Mouse (Mus musculus): ENCODE results near the gene Poldip2.

The Poldip2 gene

DNA sequence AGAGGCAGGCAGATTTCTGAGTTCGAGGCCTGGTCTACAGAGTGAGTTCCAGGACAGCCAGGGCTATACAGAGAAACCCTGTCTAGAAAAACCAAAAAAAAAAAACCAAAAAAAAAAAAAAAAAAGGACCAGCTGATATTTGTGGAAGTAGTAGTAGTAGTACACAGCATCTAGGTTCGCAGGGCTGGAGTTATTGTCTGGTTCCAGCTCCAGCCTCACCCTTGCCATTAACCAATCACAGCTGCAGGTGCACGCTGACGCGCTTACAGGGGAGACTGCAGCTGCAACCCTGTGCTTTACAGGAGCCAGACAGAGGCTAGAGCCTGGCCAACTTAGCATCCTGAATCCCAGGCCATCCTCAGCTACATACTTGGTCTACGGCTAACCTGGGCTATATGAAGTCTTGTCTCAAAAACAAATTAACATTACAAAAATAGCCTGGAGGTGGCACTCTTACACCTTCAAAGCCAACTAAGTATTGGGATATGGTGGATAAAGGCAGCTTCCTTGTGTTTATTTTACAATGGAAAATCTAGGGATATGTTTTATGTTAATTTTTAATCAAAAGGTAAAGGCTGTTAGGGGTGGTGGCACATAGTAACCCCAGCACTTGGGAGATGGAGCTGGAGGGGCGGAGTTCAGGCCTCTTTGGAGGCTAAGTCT is 32.6 kb downstream of the Poldip2 start:
- no peak for DNase-seq (ENCODE audit: low read depth, low spot score)

DNA sequence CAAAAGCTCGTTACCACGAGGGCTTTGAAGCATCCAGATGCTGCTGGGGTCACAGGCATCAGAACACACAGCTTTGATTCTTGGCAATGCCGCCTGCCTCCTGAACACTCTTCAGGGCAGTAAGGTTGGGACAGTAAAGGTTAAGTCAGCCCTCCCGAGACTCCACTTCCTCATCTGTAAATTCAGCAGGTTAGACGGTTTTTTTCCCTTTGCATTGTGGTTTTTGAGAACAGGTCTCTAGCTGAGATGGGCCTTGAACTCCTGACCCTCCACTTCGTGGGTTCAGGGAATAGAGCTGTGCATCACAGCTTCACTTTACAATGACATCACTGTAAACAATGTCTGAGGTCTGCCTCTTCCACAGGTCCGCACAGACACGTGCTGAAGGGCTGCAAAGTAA is 33.2 kb downstream of the Poldip2 start:
- no peak for DNase-seq (ENCODE audit: low read depth, low spot score)

DNA sequence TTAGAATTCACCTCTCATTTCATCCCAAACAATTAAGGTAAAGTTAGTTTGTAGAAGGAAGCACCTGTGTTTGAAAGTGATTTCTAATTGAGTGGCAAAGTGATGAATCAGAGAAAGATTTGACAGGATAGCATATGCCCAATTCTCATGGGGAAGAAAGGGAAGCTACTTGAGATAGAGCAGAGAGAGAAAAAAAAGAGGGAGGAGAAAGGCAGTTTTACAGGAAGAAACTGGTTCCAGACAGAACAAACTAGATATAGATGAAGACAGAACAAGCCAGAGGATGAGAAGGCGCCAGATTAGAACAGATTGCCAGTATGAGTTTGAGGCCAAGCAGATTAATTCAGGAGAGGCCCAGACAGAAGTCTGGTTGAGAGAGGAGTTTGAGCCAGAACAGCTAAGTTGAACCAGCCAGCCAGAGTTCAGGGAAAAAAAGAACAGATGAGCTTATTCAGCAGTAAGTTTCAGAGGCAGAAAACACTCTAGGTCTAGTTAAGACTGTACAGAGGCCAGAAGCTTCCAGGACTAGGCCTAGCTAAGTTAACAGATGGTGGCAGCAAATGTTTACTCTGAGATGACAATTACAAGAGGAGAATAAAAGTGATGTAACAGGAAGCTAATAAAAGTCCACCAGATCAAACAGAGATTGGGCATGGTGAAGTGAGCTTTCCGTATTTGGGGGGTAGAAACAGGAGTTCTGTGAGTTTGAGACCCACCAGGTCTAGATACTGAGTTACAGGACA is 35.9 kb downstream of the Poldip2 start:
- no peak for DNase-seq (ENCODE audit: low read depth, low spot score)

DNA sequence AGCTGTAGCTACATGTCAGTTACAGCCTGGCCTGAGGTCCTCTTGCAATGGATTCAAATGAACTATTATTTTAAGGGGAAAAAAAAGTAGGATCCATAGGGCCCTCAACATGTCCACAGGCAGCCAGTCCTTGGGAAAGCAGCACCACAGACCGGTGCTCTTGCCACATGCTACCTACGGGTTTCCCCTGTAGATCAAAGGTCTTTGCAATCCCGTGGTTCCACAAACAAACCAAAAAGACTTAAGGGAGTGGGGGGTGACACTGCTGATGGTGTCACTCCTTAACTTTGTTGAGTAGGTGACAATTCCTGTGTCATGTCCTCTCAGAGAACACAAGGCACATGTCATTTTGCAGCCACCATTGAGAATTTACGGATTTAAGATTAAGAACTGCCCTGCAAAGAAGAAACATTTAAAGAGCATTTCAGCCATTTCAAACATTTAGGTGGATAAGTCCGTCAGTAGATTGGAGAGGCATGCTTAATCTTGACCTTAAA is 37.5 kb downstream of the Poldip2 start:
- no peak for DNase-seq (ENCODE audit: low read depth, low spot score)

DNA sequence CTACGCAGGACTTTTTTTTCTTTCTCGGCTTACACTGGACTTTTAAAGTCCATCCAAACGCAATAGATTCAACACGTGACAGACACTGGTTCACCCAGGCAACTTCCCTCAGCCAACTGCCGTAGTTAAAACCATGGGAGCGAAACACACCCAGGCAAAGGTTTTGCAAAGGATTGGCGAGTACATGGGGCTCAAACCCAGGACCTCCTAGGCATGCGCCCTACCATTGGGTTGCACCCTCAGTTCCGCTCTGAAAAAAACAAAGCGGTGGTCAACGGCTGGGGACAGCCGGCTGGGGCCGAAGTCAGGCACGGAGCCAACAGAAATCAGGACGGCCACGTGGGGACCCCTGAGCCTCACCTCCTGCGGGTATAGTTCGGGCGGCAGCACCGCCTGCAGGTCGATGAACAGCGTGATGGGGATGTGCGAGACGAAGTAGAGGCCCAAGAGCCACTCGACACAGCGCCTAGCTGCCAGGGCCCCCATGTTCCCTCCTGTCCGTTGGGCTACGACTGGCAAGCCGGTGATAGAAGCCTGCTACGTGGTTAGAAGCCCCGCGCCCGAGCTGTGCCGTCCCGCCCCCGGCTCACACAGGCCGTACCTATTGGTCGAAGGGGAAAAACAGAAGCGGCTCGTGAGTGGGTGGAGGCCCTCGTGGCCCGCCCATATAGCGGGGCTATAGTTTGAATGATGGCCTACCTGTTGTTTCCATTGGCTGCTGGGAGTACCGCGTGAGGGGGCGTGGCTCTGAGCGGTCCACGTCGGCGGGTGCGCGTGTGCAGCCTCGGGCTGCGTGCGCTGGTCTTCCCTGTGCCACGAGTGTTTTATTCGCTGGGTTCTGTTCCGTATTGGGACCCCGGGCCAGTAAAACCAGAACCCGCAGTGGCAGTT is 38.4 kb downstream of the Poldip2 start, which contains the start of gene Tmem97:
TSS of gene Tmem97 (minus strand) at position 610 of the 891 bp plus-strand sequence.
- peak; percentile 95 for DNase-seq (ENCODE audit: low read depth, low spot score)

DNA sequence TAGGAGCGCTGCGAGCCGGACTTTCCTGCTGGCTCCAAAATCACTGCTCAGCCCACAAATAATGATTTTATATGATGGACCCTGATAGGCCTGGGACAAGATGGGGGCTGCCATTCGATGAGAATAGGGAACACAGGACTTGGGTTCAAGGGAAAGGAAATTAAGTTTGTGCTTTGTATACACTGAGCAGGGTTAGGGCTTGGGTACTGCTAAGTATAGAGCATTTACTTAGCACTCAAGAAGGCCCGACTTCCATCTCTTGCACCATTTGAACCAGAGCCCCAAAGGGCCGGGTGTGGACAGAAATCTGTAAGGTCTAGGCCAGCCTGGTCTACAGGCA is 39.0 kb downstream of the Poldip2 start:
- DNase-seq (ENCODE audit: low read depth, low spot score), result no peak

DNA sequence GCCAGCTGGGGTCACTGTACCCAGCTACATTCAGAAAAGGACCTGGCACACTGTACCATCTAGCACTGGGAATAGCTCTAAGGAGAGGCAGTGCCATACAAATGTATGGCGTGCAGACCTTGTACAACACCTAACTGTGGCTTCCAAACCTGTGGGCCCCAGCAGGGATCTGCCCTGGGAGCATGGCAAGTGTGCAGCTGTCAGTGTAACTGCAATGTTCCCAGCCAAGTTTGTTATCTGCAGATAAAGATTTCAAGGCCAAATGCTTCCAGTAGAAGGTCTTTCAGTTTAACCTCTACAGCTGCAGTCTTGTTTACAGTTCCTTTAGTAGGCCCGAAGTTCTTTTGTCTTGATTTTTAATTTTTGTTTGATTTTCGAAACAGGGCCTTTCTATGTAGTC is 43.6 kb downstream of the Poldip2 start:
- no peak for DNase-seq (ENCODE audit: low read depth, low spot score)

DNA sequence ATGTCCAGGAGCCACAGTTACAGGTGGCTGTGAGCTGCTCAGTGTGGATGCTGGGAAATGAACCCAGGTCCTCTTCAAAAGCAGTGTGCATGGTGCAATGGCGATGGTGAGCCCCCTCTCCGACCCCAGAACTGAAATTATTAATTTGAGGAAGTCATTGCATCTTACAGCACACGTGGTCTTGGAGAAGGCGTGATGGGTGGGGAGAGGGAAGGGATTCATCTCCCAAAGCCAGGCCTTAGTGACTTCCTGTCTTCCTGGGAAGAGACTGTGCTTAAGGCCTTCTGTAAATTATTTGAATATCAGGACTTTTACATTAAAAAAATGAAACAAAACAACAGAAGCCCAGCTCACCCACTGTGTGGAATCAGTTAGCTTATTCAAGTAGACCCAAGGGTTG is 44.1 kb downstream of the Poldip2 start:
- no peak for DNase-seq (ENCODE audit: low read depth, low spot score)

DNA sequence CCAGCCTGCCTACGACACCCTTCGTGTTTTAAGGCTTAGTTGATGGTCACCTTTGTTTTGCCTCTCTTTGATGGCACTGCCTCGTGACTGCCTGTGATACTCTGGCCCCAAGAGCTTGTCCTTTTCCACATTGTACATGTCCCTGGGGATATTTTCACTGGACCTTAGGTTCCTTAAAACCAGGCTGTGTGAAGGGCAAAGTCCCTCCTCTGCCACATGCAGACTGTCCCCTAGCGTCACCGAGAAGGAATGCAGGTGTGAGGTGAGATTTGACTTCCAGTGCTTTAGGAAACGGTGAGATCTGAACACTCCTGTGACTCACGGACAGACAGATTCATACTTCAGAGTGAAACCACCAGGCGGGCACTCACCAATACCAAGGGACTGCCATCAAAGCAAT is 45.2 kb downstream of the Poldip2 start:
- no peak for DNase-seq (ENCODE audit: low read depth, low spot score)

DNA sequence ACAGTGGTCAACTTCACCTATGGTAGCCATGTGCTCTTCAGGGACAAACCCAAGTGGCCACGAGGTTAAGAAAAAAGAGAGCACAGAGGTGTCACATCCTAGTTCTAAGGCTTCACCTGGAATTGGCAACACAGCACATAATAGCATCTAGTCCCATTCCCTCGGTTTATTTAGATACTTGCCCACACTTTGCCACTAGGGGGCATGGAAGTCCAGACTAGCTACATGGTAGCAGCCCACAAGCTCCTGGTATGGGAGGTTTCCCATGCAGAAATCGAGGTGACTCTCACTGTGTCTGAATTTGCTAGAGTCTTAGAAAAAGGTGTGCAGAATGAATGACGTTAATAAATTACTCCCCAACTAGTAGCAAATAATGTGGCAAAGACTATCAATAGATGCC is 48.5 kb downstream of the Poldip2 start:
- no peak for DNase-seq (ENCODE audit: low read depth, low spot score)

DNA sequence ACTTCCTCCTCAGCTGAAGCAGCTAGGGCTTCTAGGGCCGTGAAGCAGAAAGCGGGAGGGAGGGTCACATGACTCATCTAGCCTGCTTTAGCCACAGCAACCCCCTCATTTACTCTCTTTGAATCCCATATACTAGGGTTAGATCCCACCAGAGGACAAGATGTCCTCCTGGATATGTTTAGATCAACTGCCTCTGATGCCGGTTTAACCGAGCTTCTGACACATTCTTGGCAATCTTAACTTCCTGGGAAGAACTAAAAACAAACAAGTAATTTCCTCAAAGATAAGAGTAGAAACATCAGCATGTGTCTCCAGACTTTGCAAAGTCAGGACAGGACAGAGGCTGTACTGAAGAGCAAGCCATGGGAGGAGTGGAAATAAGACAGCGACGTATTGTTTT is 54.8 kb downstream of the Poldip2 start:
- no peak for DNase-seq (ENCODE audit: low read depth, low spot score)

DNA sequence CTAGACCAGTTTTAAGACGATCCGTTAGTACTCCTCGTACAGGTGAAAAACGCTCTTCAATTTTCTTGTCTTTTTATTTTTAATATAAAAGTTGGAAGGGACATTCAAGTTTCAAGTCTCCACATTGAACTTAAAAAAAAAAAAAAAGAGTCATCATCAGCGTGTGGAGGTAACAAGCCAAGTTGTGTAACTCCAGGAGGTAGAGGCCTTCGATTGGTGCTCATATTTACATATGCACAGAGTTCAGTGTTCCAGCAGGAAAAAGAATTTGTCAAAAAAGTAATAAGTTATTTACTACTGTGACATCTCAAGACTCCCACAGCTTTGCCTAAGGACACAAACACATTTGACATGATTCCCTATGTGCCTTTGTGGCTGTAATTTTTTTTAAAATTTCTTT is 55.6 kb downstream of the Poldip2 start:
- DNase-seq (ENCODE audit: low read depth, low spot score), result no peak

DNA sequence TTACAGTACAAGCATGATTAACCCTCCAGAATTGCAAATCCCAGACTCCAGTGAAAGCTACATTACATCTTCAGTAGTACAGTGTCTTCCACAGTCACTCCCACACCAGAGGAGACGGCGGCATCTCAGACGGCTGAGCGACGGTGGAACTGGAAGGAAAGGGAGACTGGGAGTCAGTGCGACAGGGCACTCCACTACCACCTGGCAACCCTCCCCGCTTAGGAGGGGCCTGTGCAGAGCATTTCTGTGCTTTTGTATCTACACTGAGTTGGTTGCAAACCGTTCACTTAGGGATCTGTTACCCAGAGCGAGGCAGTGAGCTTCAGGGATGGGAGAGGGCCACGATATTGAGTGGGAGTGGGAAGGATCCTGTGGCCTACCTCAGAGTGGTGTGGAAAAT is 56.8 kb downstream of the Poldip2 start:
- DNase-seq (ENCODE audit: low read depth, low spot score), result no peak

DNA sequence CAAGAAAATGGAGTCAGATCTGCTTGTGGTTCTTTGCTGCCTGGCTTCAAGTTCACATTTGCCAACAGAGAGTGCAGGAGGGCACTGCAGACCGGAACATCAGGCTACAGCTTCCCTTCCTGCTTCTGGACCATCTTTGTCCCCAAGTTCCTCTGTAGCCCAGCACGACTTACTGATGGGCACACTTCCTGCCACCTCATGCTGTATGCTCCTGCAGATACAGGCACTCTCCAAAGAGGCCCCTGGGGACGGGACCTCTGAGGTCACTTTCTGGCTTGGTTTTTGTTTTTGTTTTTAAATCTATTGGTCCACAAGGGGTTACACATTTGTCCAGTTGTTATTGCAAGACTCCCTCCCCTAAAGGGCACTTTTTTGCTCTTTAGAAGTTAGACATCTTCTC is 57.8 kb downstream of the Poldip2 start:
- DNase-seq (ENCODE audit: low read depth, low spot score), result no peak

DNA sequence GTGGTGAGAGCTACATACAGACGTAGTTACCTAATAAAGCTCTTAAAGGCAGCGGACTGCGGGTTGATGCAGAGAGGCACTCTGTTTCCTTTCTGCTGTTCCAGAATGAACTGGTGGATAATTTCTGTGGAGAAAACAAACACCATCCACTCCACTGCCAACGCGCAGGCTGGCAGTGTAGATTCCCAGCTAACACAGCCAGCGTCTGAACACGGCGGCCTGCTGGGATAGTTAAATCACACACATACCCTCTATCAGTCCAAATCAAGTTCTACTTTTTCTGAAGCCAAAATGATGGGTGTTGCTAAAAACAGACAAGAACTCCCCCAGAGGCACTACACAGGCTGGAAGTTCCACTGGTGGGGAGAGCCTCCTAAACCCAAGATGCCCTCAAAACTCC is 59.4 kb downstream of the Poldip2 start:
- no peak for DNase-seq (ENCODE audit: low read depth, low spot score)

DNA sequence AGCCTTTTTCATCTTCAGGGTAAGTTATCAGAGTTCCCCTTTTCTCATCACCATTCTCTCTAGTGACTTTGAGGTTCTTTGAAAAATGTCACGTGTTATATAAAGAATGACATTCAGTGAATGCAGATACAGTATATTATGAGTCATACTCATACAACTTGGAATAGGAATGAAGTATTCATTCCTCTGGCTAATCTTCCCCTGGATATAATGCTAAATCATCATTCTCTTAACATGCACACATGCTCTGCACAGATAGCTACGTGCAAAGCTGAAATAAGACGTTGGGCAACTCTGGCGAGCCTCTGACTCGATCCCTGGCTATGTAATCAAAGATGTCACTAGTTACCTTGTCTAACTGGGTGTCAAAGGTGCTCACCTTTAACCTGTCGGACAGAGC is 59.9 kb downstream of the Poldip2 start:
- DNase-seq (ENCODE audit: low read depth, low spot score), result no peak

Measured in skeletal muscle tissue, adult 2 months (tissue).